Mouse (Mus musculus) erythroblast, embryonic 14.5 days (primary cell): ENCODE data around the gene Armc6. TPM values are rescaled to one million over a fixed set of nuclear protein-coding genes. Genes with fewer than 3 reads are reported as not detected.

Source experiments
- H3K27me3 ChIP-seq: 2 replicates; pipeline ENCODE4 v1.6.1; 2012; ENCODE audit warnings: inconsistent platforms; ENCODE audit not compliant: control insufficient read depth
- H3K36me3 ChIP-seq: 2 replicates; pipeline ENCODE4 v1.6.1; 2012; ENCODE audit warnings: mild to moderate bottlenecking, inconsistent platforms; ENCODE audit not compliant: control insufficient read depth
- H3K4me1 ChIP-seq: 2 replicates; pipeline ENCODE4 v1.6.1; 2012; ENCODE audit warnings: inconsistent platforms; ENCODE audit not compliant: control insufficient read depth
- H3K4me3 ChIP-seq: replicated peaks from 2 replicates; pipeline ENCODE3; 2012; ENCODE audit warnings: moderate library complexity, mild to moderate bottlenecking, inconsistent platforms
- H3K9me3 ChIP-seq: 2 replicates; pipeline ENCODE4 v1.6.1; 2012; ENCODE audit warnings: low read length, inconsistent platforms, mixed read lengths; ENCODE audit not compliant: control insufficient read depth
- GATA1 ChIP-seq: IDR thresholded peaks from 2 replicates; pipeline ENCODE4 v1.6.1; 2012; ENCODE audit warnings: low read length, inconsistent platforms, mixed read lengths
- TAL1 ChIP-seq: IDR thresholded peaks from 3 replicates; pipeline ENCODE4 v1.6.1; 2012; ENCODE audit warnings: low read length, inconsistent platforms, mixed read lengths
- polyA plus RNA-seq: library from polyadenylated mRNA; stranded (reverse); fragments of >175 nt; gene quantifications from 2 replicates; pipeline ENCODE4 v1.2.3, GENCODE M21; 2012

Armc6 gene
- polyA plus RNA-seq, 1 experiment = 1.6 TPM

DNA sequence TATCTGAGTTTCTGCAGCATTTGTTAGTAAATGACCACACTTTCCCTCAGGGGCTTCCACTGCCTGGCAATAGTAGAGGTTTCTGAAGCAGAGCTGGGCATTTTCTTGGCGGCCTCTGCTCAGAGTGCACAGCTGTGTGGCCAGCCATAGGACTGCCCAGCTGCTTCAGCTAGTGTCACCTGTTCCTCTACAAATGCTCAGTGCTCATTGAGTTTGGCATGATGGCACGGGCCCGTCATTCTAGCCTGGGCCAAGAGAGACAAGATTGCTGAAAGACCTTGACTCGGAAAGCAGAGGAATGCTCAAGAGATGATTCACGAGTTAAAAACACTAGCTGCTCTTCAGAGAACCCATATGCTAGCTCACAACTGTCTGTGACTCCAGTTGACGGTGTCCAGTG is 12.4 kb upstream of the Armc6 start:
- Histone ChIP-seq H3K4me3 (no peak overlapping the region), H3K4me1 (peaks cover 12% of the 10 kb centered on the region), H3K36me3 (peaks cover 93% of the 10 kb centered on the region), H3K9me3 (no peaks in the 10 kb centered on the region), H3K27me3 (no peaks in the 10 kb centered on the region)
- TF ChIP-seq GATA1 = no peak

- Histone ChIP-seq H3K9me3 (no peaks in the 10 kb centered on the region), H3K27me3 (no peaks in the 10 kb centered on the region), H3K4me3 (no peak overlapping the region), H3K4me1 (peaks cover 36% of the 10 kb centered on the region), H3K36me3 (peaks cover 92% of the 10 kb centered on the region)
- TF ChIP-seq GATA1 (no peak), TAL1 (no peak)
These were observed 6.4 kb upstream of the Armc6 start for GRCm38 (mm10) chr8:70240642-70241041.

GRCm38 (mm10) chr8:70237842-70238241 is 3.6 kb upstream of the Armc6 start:
- Histone ChIP-seq H3K4me1 (peaks cover 49% of the 10 kb centered on the region), H3K9me3 (no peaks in the 10 kb centered on the region), H3K27me3 (no peaks in the 10 kb centered on the region), H3K36me3 (peaks cover 67% of the 10 kb centered on the region), H3K4me3 (no peak overlapping the region)
- TF ChIP-seq GATA1 (no peak), TAL1 (no peak)

- Histone ChIP-seq H3K27me3 (no peaks in the 10 kb centered on the region), H3K9me3 (no peaks in the 10 kb centered on the region), H3K4me1 (peaks cover 59% of the 10 kb centered on the region), H3K36me3 (peaks cover 53% of the 10 kb centered on the region), H3K4me3 (peak overlapping the region; percentile 77)
- TF ChIP-seq TAL1 (no peak), GATA1 (no peak)
These were observed 489 bp upstream of the Armc6 start for GRCm38 (mm10) chr8:70234781-70235128.

DNA sequence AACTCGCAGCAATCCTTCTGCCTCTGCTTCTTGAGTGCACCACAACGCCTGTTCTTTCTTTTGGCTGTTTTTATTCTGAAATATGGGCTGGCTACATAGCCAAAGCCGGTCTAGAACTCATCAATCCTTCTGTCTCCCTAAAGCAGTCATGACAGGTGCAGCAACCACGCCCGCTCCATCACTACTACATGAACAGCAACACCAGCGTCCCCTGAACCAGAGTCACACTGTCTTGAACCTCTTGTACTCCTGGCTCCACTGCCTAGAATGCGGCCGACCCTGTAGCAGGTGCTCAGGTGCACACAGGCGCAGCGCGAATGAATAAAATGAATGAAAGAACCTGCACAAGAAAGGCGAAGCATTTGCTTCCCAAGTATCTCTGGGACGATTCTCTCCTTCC is 660 bp downstream of the Armc6 start:
- peak overlapping the region; percentile 77 for H3K4me3 ChIP-seq
- TF ChIP-seq TAL1 (no peak), GATA1 (no peak)
- peaks cover 54% of the 10 kb centered on the region for H3K4me1 ChIP-seq
- no peaks in the 10 kb centered on the region for H3K9me3 ChIP-seq
- H3K36me3 ChIP-seq = peaks cover 55% of the 10 kb centered on the region
- no peaks in the 10 kb centered on the region for H3K27me3 ChIP-seq

DNA sequence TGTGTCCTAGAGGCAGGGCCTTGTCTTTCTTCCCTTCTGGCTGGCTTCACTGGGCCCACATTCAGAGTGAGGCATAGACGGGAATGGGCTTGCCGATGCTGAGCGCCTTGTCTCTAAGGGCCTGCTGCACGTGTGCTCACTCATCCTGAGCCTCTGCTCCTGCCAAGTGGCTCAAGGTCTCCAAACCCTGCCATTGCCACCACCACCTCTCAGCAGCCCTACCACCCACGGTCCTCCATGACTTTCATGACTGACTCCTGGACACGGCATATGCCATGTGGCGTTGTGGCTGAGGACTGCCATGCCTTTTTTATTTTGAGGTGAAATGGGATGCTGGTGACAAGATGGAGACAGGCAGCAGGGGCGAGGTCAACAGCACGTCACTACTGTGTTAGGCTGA is 3.4 kb downstream of the Armc6 start:
- Histone ChIP-seq H3K4me3 (no peak overlapping the region), H3K27me3 (no peaks in the 10 kb centered on the region), H3K4me1 (peaks cover 30% of the 10 kb centered on the region), H3K9me3 (no peaks in the 10 kb centered on the region), H3K36me3 (peaks cover 48% of the 10 kb centered on the region)
- TF ChIP-seq GATA1 (no peak), TAL1 (no peak)

DNA sequence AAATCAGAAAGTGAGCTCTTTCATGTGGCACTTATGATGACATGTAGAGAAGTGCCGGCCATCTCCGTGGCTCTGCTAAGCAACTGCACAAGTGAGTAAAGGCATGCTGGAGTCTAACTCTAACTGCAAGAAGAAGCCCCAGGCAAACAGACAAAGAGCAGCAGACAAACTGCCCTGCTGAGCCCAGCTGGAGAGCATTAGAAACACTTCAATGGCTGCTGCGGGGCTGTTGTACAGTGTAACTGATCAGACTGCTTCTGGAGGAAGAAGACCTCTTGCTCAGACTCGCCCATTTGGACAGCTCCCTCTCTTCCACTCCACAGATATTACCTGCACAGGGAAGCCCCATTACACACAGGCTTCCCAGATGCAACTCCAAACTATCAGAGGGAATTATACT is 6.3 kb downstream of the Armc6 start:
- Histone ChIP-seq H3K4me1 (peaks cover 10% of the 10 kb centered on the region), H3K4me3 (no peak overlapping the region), H3K36me3 (peaks cover 76% of the 10 kb centered on the region), H3K9me3 (no peaks in the 10 kb centered on the region), H3K27me3 (no peaks in the 10 kb centered on the region)
- no peak for TF ChIP-seq GATA1
- TF ChIP-seq TAL1 = no peak

DNA sequence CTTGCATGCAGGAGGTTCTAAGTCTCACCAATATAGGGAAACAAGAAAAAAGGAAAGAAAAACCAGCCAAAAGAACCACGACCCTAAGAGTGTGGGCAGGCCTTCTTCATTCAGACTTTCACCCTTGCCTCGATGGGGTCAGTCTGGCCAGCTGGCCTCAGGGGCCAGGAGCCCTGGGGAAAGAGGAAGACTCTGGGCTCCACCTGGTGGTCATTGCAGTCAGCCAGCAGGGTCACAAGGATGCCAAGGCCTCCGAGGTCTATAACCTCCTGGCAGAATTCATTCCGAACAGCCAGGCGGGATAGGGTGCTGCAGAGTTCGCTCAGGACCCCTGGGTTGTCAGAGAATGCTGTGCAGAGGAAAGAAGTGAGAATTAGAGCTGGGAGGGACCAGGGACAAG is 10.9 kb downstream of the Armc6 start:
- Histone ChIP-seq H3K4me1 (peaks cover 2% of the 10 kb centered on the region), H3K36me3 (peaks cover 71% of the 10 kb centered on the region), H3K4me3 (no peak overlapping the region), H3K9me3 (no peaks in the 10 kb centered on the region), H3K27me3 (no peaks in the 10 kb centered on the region)
- TF ChIP-seq TAL1 = no peak
- no peak for TF ChIP-seq GATA1

GRCm38 (mm10) chr8:70222041-70222440 is 12.2 kb downstream of the Armc6 start:
- peaks cover 58% of the 10 kb centered on the region for H3K36me3 ChIP-seq
- TF ChIP-seq GATA1 = no peak
- no peak for TF ChIP-seq TAL1
- H3K4me3 ChIP-seq = no peak overlapping the region
- H3K4me1 ChIP-seq = peaks cover 2% of the 10 kb centered on the region
- H3K27me3 ChIP-seq = no peaks in the 10 kb centered on the region
- H3K9me3 ChIP-seq = no peaks in the 10 kb centered on the region

DNA sequence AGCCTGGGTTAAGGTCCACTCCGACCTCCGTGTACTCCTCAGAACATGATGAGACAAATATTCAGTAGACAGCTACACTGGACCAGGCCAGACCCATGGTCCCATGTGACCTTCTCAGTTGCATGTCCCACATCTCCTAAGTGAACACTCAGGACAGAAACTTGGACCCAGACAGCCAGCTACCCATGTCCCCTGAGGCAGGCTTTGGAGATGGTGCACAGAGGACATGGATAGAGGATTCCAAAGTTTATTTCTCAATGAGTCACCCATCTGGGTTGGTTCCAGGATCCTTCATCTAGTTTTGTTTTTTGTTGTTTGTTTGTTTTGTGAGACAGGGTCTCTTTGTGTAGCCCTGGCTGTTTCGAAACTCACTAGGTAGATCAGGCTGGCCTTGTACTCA is 13.4 kb downstream of the Armc6 start:
- H3K4me3 ChIP-seq = no peak overlapping the region
- no peaks in the 10 kb centered on the region for H3K27me3 ChIP-seq
- TF ChIP-seq GATA1 = no peak
- H3K9me3 ChIP-seq = no peaks in the 10 kb centered on the region
- H3K36me3 ChIP-seq = peaks cover 55% of the 10 kb centered on the region
- H3K4me1 ChIP-seq = peaks cover 2% of the 10 kb centered on the region
